Mouse (Mus musculus): Measurements from ENCODE around the gene Rhbdl1.
"Not testable (repeated sequence)": the region's sequence is repeated elsewhere in the genome, so short reads cannot be mapped to it uniquely, and the experiment has no call there.

Rhbdl1 gene

DNA sequence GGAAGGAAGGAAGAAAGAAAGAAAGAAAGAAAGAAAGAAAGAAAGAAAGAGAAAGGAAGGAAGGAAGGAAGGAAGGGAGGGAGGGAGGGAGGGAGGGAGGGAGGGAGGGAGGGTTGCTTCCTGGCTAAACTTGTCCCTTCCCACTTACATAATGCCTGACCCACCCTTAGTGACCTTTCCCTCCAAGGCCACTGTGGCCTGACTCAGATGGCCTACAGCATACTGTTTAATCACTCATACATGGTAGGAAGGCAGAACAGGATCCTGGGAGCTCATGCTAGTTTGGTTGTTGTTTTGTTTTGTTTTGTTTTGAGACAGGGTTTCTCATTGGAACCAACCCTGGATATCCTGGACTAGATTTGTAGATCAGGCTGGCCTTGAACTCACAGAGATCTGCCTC lies 34.5 kb upstream of the Rhbdl1 start:
- DNase-seq (ENCODE audit: low read depth) = not testable (repeated sequence)

DNA sequence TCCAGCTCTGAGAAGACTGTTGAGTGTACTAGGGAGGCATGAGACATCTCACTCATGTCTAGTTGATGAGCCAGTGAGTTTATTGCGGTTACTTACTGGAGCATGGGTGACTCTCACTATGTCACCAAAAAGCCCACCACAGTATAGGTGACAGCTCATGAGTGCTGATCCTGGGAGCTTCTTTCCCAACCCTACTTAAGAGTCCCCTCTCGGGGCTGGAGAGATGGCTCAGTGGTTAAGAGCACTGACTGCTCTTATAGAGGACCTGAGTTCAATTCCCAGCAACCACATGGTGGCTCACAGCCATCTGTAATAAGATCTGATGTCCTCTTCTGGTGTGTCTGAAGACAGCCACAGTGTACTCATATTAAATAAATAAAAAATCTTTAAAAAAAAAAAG lies 32.9 kb upstream of the Rhbdl1 start:
- DNase-seq (ENCODE audit: low read depth) = no peak

GRCm38 (mm10) chr17:25869498-25869897 lies 32.4 kb upstream of the Rhbdl1 start:
- DNase-seq (ENCODE audit: low read depth) = no peak

GRCm38 (mm10) chr17:25868601-25869191 lies 31.6 kb upstream of the Rhbdl1 start, which contains the start of gene Mcrip2:
Gene Mcrip2, minus strand, starts transcription at chr17:25868764.
- peak; percentile 64 for DNase-seq (ENCODE audit: low read depth)

DNA sequence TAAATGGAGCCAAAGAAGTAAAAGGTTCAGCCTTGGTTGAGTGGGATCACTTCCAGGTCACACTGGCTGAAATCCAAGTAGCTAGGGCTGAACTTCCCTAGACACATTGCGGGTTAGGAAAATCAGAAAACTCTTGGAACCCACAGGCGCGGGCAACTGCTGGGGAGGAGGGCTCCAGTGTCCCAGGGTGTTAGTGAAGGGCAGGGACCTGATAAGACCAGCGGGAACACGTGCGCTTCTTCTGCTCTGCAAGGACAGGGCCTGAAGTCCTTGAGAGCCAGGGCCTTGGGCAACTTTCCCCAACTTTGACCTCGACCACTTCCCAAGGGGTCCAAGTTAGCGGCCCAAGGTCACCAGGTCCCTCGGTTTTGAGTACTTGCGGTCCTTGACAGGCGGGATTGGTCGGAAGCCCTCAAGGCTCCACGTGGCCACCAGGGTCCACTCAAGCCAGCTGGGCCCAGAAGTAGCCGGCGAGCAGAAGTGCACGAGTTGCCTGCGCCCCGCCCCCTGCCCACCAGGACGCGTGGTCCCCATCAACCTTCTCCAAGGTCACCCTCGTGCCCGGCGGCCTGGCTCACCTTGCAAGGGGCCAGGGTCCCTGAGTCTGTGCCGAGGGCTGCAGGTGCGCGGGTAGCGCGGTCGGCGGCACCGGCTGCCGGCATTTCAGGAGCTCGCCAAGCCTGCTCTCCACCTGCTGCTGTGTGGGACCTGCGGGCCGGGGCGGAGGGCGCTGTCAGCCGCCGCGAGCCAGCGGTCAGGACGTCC lies 30.9 kb upstream of the Rhbdl1 start:
- DNase-seq (ENCODE audit: low read depth) = no peak

DNA sequence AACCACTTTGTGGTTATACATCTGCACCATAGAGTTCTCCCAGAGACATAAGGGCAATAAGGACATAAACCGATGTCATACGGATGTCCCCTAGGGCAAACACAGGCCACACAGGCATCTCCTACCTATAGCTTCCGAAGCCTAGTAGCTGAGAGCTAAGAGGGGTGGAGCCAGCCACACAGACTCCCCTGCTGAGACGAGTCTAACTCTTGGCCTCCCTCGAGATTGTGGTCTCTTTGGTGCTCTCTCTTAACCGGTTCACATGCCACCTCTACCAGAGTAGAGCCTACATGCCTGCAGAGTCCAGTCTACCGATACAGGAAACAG lies 30.4 kb upstream of the Rhbdl1 start:
- no peak for DNase-seq (ENCODE audit: low read depth)

DNA sequence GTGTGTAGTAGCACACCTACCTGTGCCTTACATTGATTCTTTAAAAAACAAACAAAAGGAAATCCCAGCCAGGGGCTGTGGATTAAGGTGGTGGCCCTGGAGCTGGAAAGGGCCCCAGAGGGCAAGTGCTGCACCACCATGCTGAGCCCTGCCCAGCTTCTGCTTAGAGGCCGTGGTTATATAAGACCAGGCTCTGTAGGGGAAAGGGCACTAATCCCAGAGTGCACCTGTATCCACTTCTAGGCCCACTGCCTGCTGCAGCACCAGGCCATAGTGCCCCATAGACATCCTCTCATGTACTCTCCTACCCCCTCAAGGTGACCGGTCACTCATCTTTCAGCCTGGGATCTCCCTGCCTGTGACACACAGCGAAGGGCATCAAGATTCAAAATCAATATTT lies 29.1 kb upstream of the Rhbdl1 start:
- no peak for DNase-seq (ENCODE audit: low read depth)

- no peak for DNase-seq (ENCODE audit: low read depth)
Measured at GRCm38 (mm10) chr17:25865288-25865687, 28.2 kb upstream of the Rhbdl1 start.

GRCm38 (mm10) chr17:25864311-25864710 lies 27.2 kb upstream of the Rhbdl1 start:
- DNase-seq (ENCODE audit: low read depth) = no peak

- no peak for DNase-seq (ENCODE audit: low read depth)
Measured at GRCm38 (mm10) chr17:25863681-25864080, 26.6 kb upstream of the Rhbdl1 start.

DNA sequence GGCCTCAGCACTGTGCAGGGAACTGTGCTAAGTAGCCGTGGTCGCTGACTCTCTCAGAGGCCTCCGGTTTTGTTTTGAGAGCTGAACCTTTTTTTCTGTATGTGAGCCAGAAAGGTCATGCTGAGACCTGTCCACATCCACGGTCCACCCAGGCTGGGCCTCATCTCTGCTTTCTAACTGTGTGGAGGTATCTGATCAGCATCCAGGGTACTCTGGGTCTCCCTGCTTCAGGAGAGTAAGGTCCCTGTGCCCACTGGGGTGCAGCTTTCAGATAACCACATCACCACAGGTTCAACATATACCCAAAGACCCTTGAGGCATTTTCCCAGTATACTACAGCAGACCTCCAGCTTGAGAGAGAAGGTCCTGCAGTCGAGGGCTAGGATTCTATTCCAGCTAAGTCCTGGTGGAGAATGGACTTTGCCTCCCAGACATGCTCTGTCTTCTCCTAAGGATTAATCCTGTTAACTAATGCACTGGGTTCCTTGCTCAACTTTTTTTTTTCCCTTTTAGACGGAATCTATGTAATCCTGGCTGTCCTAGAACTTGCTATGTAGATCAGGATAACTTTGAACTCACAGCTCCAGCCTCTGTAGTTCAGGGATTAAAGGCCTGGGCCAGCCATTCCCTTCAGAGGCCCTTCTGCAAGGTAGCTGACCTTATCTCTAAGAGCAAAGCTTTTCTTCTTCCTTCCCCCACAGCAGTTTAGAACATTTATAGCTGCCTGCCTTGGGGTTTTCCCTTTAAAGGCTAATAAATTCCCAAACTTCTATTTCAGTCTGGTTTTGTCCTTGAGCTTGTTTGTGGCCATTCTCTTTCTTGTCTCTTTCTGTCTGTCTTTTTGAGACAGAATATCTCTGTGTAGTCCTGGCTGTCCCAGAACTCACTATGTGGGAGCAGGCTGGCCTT lies 24.9 kb upstream of the Rhbdl1 start:
- DNase-seq (ENCODE audit: low read depth) = no peak

GRCm38 (mm10) chr17:25860832-25861703 lies 24.0 kb upstream of the Rhbdl1 start, which contains the start of gene Wdr90:
Gene Wdr90, minus strand, starts transcription at chr17:25861501.
- peak; percentile 81 for DNase-seq (ENCODE audit: low read depth)

DNA sequence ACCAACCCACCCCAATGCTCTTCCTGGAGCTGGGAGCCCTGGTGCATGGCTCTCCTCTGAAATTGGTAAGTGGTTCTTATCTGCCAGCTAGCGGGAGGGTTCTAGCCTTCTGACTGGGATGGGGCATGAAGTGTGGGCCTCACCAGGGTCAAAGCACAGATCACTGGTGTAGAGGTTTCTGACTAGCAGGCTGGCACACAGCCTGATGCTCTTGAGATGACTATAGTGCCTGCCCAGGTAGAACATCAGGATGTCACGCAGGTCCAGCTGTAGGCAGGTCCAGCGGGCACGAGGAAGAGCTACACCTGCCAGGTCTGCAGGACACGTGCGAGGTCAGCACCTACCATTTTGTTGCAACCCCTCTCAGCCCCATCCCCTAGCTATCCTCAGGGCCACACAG lies 23.1 kb upstream of the Rhbdl1 start:
- DNase-seq (ENCODE audit: low read depth) = no peak

DNA sequence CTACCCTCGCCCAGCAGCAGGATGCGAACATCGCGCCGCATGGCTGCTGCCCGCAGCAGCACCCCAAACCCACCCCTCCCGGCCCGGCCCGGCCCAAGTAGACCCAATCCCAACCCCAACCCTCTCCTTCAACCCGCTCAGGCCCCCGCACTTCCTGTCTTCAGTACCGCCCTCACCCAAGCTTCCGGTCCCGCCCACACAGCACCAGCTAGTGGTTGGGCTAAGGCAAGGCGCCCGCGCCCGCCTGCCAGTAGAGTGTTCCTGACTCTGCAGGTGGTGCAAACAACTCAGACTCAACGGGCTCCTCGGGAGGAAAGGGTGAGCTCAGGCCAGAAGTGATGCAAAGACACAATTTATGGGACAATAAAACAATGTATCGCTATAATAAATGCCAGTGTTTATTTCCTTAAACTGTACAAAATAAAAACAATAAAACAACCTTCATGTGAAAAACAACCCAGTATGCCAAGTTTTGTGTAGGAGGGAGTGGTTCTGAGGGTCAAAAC lies 7.4 kb upstream of the Rhbdl1 start, which contains the start of gene Rhot2:
Gene Rhot2 (minus strand): TSS at position 456 of the 506 bp plus-strand sequence.
- DNase-seq (ENCODE audit: low read depth) = peak; percentile 93

DNA sequence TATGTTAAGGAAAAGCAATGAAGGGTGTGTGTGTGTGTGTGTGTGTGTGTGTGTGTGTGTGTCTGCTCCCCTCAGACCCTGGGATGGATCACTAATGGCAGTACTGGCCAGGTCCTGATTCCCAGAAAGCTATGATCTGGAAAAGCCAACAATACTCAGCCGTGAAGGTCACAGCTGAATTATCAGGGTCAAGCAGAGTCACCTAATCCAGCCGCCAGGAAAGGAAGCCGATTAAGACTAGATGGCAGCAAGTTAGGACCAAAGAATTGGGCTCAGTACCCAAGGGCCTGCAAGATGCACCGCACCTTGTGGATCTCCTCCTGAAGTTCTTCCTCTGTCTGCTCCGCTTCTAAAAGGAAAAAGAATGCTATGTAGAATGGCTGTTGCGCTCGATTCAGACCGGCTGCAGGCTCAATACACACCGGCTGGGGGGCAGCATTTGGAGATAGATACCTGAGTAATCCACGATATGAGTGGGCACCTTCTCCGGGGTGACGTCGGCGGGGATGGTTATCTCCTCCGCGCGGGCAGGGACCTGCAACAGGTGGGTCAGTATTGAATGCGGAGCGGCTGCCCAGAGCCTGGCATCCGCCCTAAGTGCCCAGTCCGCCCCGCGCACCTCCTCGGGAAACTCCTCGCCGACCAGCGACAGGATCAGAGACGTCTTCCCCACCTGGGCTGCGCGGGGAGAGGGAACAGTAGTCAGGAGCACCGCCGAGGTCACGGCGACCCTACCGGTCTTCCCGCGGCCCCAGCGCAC lies 6.7 kb upstream of the Rhbdl1 start:
- no peak for DNase-seq (ENCODE audit: low read depth)

GRCm38 (mm10) chr17:25843122-25843521 lies 6.0 kb upstream of the Rhbdl1 start:
- no peak for DNase-seq (ENCODE audit: low read depth)

- no peak for DNase-seq (ENCODE audit: low read depth)
Measured at GRCm38 (mm10) chr17:25842509-25842908, 5.4 kb upstream of the Rhbdl1 start.

DNA sequence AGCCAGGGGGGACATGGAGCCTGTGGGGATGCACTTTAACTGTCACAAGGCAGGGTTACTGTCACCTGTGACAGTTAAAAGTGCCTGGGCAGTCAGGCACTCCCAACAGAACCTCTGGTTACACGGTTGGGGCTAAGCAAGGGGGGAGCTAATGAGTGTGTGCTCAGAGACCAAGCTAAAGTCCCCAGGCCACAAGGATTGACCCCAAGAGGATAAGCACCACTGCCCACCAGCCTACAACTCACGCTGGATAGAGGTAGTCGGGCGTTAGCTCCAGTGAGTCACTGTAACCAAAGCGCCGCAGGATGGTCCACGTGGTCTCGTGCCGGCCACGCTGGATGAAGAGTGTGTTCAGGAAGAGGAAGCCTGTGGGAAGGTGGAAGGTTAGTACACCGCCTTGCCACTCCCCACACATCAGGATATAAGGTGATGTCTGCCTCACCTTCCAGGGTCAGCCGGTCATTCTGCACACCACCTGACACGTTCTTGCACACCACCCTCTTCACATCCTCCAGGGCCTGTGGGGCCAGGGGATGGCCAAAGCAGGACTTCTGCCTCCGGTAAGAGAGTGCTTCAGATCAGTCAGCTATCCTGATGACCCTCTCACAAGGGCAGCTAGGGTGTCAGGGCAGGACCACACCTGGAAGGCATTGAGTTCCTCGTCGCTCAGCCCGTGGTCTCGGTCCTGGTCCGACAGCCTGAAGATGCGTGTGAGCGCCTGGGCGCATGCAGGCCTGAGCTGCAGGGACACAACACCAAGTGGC lies 4.2 kb upstream of the Rhbdl1 start, which contains the start of gene Gm20683:
Gene Gm20683 (minus strand): TSS at position 647 of the 764 bp plus-strand sequence.
- DNase-seq (ENCODE audit: low read depth) = no peak

DNA sequence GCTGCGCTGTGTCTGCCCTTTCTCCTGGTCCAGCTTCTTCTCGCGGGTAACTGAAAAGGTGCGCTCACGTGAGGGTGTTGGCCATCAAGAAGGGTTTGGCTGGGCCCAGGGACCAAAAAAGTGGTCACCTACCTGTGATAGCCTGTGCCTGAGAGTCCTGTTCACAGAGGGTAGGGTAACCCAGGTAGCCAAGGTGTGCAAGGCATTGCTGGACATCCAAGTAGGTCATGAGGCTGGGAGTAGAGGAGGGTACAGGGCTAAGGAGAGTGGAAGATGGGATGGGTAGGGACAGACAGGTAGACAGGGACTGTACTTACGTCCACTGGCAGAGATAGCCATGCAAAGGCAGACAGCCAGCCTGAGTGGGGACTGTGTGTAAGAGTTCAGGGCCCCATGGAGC lies 3.4 kb upstream of the Rhbdl1 start:
- no peak for DNase-seq (ENCODE audit: low read depth)

Data from c-Kit-positive CD71-negative TER-119-negative erythroid progenitor cells, embryonic 14.5 days (primary cell).